Mouse (Mus musculus) heart, postnatal 0 days (tissue): ENCODE measurements around the gene Npcd.

Source experiments
- CTCF ChIP-seq: IDR thresholded peaks from 2 replicates; pipeline ENCODE4 v1.5.1; 2016; ENCODE audit warnings: antibody characterized with exemption, control low read depth, low read depth
- EP300 ChIP-seq: IDR thresholded peaks from 2 replicates; pipeline ENCODE4 v1.6.1; 2016; ENCODE audit warnings: antibody characterized with exemption, low read depth

DNA sequence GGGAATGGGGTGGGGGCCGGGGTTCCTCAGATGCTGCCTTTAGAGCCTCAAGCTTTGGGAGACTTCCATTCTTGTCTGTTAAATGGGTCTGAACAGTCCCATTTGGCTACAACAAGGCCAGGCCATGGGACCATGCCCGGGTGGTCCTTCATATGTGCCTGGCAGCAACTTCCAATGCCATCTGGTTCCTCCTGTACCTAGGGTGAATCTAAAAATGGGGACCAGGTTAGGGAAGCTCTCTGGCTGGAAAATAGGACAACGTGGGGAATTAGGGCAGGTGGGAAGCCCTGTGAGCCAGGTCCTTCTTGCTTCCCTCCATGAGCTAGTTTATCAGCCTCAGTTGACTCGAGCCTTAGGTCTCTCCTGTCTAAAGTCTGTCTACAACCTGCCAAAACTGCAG is 23.0 kb downstream of the Npcd start:
- TF ChIP-seq CTCF (no peak), EP300 (no peak)
